Mouse (Mus musculus): ENCODE data around the gene Srcap.

Gene Srcap

DNA sequence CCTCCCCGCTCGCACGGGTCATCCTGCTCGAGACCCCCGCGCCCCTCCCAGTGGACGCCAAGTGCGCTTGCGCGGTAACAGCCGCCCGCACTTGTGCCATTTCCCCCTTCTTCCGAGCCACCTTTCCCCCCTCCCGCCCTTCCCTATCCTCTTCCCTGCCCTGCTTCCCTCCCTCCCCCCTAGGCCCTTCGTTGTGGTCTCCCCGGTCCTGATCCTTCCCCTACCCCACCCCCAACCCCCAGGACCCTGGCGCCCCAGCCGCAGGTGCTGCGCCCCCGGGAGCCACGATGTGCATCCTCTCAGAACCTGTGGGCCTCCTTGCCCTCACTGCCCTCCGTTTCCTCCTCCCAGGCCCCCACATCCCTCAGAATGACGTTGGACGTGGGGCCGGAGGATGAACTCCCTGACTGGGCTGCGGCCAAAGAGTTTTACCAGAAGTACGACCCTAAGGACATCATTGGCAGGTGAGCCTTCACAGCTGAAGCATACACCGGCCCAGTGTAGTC, 61.8 kb downstream of the Srcap start:
- DNase-seq (ENCODE audit: low read depth), result no peak

GRCm38 (mm10) chr7:127574115-127574514, 62.3 kb downstream of the Srcap start:
- DNase-seq (ENCODE audit: low read depth), result no peak

- no peak for DNase-seq (ENCODE audit: low read depth)
These were observed 71.5 kb downstream of the Srcap start for GRCm38 (mm10) chr7:127583260-127583659.

- no peak for DNase-seq (ENCODE audit: low read depth)
These were observed 73.2 kb downstream of the Srcap start for GRCm38 (mm10) chr7:127585031-127585430.

DNA sequence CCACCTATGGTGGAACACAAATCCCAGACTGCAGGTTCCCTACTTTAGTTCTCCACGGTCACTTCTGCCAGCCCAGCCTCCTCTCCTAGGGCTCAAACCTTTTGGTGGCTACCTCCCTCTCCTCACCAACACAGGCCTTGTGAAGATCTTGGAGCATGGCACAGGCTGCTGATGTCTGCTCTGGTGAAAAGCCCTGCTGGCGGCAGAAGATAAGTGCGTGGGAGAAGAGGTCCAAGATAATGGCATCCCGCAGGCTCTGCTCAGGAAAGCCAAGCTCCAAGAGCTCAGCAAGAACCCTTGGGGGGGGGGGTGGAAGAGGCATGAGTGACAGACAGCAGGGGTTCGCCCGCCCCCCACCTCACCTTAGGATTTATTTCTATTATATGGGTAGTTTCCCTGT, 74.4 kb downstream of the Srcap start:
- DNase-seq (ENCODE audit: low read depth), result no peak

- DNase-seq (ENCODE audit: low read depth), result no peak
These were observed 75.4 kb downstream of the Srcap start for GRCm38 (mm10) chr7:127587196-127587595.

DNA sequence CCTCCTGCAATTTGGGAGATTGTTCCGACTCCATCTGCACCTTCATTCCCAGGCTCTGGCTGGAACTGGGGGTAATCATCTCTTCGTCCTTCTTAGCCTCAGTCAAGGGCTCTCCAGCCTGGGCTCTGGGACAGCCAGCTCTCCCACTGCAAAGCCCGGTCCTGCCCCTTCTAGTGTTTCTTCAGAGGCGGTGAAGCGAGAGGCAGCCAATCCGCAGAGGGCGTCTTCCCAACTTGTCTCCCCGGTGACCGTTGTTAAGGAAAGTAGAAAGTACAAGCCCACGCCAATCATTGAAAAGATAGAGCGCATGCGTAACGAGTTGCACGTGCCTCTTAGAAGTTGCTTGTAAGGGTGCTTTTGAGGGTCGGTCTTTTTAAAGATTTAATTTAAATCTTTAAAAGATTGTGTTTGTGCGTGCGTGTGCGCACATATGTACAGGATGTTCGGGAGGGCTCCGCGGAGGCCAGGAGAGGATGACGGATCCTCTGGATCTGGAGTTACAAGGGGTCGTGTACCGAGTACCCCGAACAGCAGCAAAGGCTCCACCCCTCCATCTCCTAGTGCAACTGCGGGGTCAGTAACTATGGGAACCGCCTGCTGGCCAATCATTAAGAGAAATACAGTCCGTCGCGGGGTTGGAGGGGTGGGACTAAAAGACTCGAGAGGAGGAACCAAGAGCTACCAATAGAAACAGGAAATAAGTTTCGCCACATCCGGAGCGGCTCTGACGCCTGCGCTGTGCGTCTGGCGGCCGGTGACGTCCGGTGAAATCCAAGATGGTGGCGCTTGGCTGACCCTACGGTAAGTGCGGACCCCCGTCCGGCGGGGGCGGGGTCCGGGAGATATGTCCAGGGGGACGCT, 76.5 kb downstream of the Srcap start, which contains the start of the genes Ccdc189 and Rnf40:
Gene Ccdc189 (minus strand): TSS at position 585 of the 861 bp plus-strand sequence.
Gene Rnf40 (plus strand): TSS at position 757 of the 861 bp plus-strand sequence.
- peak; percentile 99 for DNase-seq (ENCODE audit: low read depth)

DNA sequence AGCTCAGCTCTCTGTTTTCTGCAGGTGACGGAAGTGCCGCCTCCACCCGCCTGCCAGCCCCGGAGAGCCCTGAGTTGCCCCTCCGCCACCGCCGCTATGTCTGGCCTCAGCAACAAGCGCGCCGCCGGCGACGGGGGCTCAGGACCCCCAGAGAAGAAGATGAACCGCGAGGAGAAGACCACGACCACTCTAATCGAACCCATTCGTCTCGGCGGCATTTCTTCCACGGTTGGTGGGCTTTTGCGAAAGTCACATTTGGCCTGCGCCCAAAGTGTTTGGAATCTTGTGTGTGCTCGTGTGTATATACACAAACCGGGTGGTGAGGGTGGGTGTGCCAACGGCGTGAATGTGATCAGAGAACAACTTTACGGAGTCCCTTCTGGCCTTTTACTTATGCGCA, 77.1 kb downstream of the Srcap start:
- DNase-seq (ENCODE audit: low read depth), result no peak

- DNase-seq (ENCODE audit: low read depth), result no peak
These were observed 77.9 kb downstream of the Srcap start for GRCm38 (mm10) chr7:127589637-127590036.

DNA sequence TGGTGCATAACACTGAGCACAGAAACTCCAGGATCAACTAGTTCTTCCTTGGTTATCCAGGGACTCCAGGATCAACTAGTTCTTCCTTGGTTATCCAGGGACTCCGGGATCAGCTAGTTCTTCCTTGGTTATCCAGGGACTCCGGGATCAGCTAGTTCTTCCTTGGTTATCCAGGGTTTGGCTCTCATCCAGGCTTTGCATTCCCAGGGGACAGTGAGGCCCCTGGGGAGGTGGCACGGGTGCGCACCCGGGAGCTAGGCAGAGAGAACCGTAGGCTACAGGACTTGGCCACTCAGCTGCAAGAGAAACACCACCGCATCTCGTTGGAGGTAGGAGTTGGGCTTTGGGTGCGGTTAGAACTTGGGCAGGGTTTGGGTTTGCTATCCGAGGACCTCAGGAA, 79.3 kb downstream of the Srcap start:
- no peak for DNase-seq (ENCODE audit: low read depth)

- no peak for DNase-seq (ENCODE audit: low read depth)
These were observed 80.8 kb downstream of the Srcap start for GRCm38 (mm10) chr7:127592575-127592974.

- DNase-seq (ENCODE audit: low read depth), result no peak
These were observed 85.0 kb downstream of the Srcap start for GRCm38 (mm10) chr7:127596747-127597146.

- no peak for DNase-seq (ENCODE audit: low read depth)
These were observed 88.8 kb downstream of the Srcap start for GRCm38 (mm10) chr7:127600612-127601011.

DNA sequence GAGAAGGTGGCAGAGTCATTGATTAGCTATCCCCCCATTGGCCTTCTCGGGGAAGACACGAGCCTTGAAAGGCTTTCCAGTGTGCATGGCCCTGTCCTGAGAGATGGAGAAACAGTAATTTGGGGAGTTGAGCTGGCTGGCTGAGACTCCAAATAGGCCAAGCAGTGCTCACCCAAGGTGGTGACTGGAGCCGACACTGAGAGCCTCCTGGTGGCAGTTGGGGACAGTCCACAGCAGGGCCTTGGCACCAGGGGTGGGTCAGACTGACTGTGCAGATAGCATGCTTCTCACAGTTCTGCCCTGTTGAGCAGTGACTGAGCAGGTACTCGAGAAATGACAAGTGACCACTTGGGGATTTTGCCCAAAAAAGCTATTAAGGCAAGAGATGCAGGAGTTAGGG, 90.0 kb downstream of the Srcap start:
- DNase-seq (ENCODE audit: low read depth), result no peak

DNA sequence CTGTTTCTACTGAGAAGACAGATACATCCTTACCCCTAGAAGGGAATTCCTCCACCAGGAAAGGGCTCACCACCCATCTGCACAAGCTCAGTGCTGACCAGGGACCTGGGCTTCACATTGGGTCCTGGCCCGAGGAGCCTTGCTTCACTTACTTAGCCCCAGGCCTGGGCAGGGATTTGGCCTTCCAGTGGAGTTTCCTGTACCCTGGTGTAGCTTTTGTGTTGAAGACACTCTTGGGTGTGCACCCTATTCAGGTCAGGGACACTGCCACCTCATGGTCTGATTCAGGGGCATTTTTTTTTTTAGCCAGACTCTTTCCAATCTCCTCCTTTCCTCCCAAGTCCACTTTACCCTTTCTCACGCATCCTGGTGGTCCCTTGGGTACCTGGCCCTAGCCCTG, 91.1 kb downstream of the Srcap start:
- no peak for DNase-seq (ENCODE audit: low read depth)

GRCm38 (mm10) chr7:127604256-127604655, 92.5 kb downstream of the Srcap start:
- no peak for DNase-seq (ENCODE audit: low read depth)

- no peak for DNase-seq (ENCODE audit: low read depth)
These were observed 95.4 kb downstream of the Srcap start for GRCm38 (mm10) chr7:127607150-127607549.
